Mouse (Mus musculus) ES-E14 (cell line): ENCODE measurements at regions not wholly inside any gene's neighbourhood (a gene's known extent, or its start where the extent isn't known, plus 50 kb on each side); places are given as distances from the start of the nearest gene placed in this dataset.

Source experiments
- CHD2 ChIP-seq: IDR thresholded peaks from 2 replicates; pipeline ENCODE4 v1.6.1; 2014; ENCODE audit warnings: mild to moderate bottlenecking, low read depth, low read length, inconsistent platforms
- HCFC1 ChIP-seq: IDR thresholded peaks from 2 replicates; pipeline ENCODE4 v1.6.1; 2012; ENCODE audit warnings: low read length, inconsistent platforms, borderline replicate concordance; ENCODE audit not compliant: insufficient read depth
- MAFK ChIP-seq: IDR thresholded peaks from 2 replicates; pipeline ENCODE4 v1.6.1; 2014; ENCODE audit warnings: mild to moderate bottlenecking, low read depth, low read length, inconsistent platforms; ENCODE audit not compliant: insufficient read depth
- ZC3H11A ChIP-seq: IDR thresholded peaks from 2 replicates; pipeline ENCODE4 v1.6.1; 2012; ENCODE audit warnings: low read depth, mild to moderate bottlenecking, inconsistent platforms, low read length, borderline replicate concordance
- ZNF384 ChIP-seq: IDR thresholded peaks from 2 replicates; pipeline ENCODE4 v1.6.1; 2012; ENCODE audit warnings: low read depth, low read length, inconsistent platforms

- no peak for TF ChIP-seq ZC3H11A
- no peak for TF ChIP-seq ZNF384
- TF ChIP-seq MAFK = no peak
- TF ChIP-seq HCFC1 = no peak
- TF ChIP-seq CHD2 = no peak
Observed at GRCm38 (mm10) chr14:68861071-68861470, 433.0 kb downstream of the Synb start.
